Mouse (Mus musculus): ENCODE data around the gene Adprhl1.

GRCm38 (mm10) chr8:13218441-13218840 is 35.5 kb downstream of the Adprhl1 start:
- TF ChIP-seq CTCF (IDR thresholded peaks at IDR 0.05; ENCODE audit: low read depth) (no peak), EP300 (IDR thresholded peaks at IDR 0.05; ENCODE audit: low read depth) (no peak)
